Mouse (Mus musculus) cortical plate, adult 2 months (tissue): ENCODE results near the gene Tlr9. TPM values are rescaled to one million over a fixed set of nuclear protein-coding genes. Genes with fewer than 3 reads are reported as not detected.

Experiments used
- H3K27ac ChIP-seq: fragments of 200-500 bp; 2 replicates; pipeline ENCODE4 v1.5.1; 2012; ENCODE audit warnings: low read length, control low read depth, inconsistent platforms; ENCODE audit not compliant: insufficient read depth
- H3K4me1 ChIP-seq: fragments of 200-500 bp; 2 replicates; pipeline ENCODE4 v1.6.1; 2011; ENCODE audit warnings: low read length; ENCODE audit not compliant: control insufficient read depth, insufficient read depth
- H3K4me3 ChIP-seq: fragments of 200-500 bp; 2 replicates; pipeline ENCODE4 v1.5.1; 2011; ENCODE audit warnings: mild to moderate bottlenecking, low read length, control low read depth; ENCODE audit not compliant: insufficient read depth
- CTCF ChIP-seq: fragments of 200-500 bp; IDR thresholded peaks from 2 replicates; pipeline ENCODE4 v1.5.1; 2011; ENCODE audit warnings: mild to moderate bottlenecking, control low read depth, low read length; ENCODE audit not compliant: insufficient read depth; ENCODE audit errors: extremely low read depth
- POLR2A ChIP-seq: fragments of 200-500 bp; IDR thresholded peaks from 2 replicates; pipeline ENCODE4 v1.6.1; 2011; ENCODE audit warnings: mild to moderate bottlenecking, low read length, control low read depth; ENCODE audit not compliant: insufficient read depth; ENCODE audit errors: extremely low read depth
- polyA plus RNA-seq: library from polyadenylated mRNA; depleted of rRNA; stranded (reverse); fragments of >200 nt; gene quantifications from 2 replicates; pipeline ENCODE4 v1.2.3, GENCODE M21; 2012

Tlr9 gene
- polyA plus RNA-seq, 1 experiment = 1.2 TPM

DNA sequence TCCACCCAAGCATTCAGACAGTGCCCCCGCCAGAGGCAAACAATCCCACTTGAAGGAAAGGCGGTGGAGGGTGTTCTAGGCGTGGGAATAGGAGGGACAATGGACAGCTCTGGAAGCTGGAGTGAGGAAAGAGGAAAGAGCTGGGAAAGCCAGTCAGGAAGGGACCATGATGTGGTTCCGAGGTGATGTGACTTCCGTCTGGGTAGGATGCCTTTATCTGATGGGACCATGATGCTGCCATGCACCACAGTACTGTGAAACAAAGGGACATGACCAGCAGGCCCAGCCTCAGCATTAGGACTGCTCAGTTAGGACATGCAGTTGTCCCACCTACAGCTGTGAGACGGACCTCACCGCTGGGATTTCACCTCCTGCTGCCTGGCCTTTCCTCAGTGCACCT is 8.8 kb downstream of the Tlr9 start:
- TF ChIP-seq POLR2A (no peak), CTCF (no peak)
- Histone ChIP-seq H3K4me3 (no peak overlapping the region), H3K27ac (peak overlapping the region; percentile 13; the same call in 1 of the 2 replicates), H3K4me1 (peaks cover 1% of the 10 kb centered on the region; the same call in 1 of the 2 replicates)

DNA sequence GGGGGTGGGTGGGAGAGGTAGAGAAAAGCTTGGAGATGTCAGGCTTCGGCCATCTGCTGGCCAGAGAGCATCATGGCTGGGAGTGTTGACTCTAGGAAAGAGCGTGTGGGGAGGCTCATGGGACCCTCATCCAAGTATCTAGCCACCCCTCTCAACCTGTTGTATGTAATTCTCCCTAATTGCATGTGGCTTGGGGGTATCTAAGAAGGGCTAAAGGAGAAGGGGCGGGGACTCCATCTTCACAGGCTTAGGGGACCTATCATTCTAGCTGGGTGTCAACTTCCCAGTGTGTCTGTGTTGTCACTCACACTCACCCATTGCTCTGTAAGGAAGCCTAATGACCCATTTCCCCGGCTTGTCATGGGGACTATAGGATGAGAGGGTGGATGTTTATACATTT is 9.4 kb downstream of the Tlr9 start:
- Histone ChIP-seq H3K4me3 (no peak overlapping the region), H3K4me1 (peaks cover 1% of the 10 kb centered on the region; the same call in 1 of the 2 replicates), H3K27ac (no peak overlapping the region)
- TF ChIP-seq POLR2A (no peak), CTCF (0 out of 2 replicates have a peak, but pooled peaks have one; percentile 9)

DNA sequence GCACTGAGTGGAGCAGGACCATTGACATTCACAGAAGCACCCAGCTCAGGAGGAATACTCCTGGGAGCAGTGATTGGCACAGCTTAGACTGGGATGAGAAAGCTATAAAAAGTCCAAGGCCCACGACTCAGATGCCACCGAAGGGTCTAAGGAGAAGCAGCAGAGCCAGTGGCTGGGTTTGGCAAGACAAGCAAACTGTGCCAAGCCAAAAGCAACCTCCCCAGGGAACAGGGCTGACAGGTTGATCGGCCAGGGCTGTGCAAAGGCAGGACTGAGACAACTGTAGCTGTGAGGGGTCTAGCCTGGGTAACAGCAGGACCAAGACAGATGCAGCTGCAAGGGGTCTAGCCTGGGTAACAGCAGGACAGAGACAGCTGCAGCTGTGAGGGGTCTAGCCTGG is 10.6 kb downstream of the Tlr9 start:
- no peak overlapping the region for H3K4me3 ChIP-seq
- H3K4me1 ChIP-seq = peaks cover 1% of the 10 kb centered on the region; the same call in 1 of the 2 replicates
- H3K27ac ChIP-seq = no peak overlapping the region
- TF ChIP-seq CTCF (no peak), POLR2A (no peak)

DNA sequence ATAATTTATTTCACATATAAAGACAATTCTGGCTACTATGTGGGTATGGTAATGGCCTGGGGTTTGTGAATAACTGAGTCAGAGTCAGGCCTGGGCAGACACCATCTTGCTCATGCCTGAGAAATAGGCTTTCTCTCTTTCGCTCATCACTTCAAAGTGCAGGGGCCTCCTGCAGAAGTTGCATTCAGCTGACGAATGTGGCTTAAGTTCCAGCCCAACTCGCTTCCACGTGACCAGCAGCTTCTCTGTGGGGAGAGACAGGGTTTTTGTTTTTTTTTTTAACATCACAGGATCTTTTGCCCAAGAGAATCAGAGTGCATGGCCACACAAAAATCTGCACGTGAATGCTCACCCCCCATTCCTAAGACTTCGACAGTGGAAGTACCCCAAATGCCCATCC is 11.6 kb downstream of the Tlr9 start:
- H3K4me1 ChIP-seq = peaks cover 1% of the 10 kb centered on the region; the same call in 1 of the 2 replicates
- TF ChIP-seq POLR2A (no peak), CTCF (no peak)
- H3K27ac ChIP-seq = no peak overlapping the region
- H3K4me3 ChIP-seq = no peak overlapping the region

DNA sequence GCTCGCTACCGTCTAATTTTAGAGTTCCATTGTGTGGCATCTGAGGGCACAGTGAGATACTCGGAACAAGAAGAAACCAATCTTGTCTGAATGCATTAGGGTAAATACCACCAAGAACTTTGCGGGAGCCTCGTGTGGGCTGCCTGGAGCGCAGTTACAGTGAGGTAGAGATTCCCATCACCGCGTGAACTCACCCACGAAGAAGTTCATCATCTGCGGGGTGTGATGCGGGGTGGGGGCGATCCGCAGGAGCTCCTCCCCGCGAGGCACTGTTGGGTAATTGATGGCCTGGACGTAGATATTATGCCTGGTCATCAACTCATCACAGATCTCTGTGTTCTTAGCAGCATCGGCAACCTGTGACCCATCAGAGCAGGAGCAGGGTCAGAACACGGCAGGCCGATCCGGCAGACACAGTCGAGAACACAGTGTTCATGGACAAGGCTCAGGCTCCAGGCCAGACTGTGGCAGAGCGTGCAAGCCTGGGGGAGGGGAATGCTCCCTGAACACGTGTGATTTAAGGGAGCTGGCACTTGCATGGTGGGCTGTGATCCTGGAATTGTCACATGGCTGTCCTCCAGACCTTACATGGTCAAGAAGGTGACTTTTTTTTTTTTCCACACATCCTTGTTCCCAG is 12.9 kb downstream of the Tlr9 start:
- H3K4me3 ChIP-seq = no peak overlapping the region

DNA sequence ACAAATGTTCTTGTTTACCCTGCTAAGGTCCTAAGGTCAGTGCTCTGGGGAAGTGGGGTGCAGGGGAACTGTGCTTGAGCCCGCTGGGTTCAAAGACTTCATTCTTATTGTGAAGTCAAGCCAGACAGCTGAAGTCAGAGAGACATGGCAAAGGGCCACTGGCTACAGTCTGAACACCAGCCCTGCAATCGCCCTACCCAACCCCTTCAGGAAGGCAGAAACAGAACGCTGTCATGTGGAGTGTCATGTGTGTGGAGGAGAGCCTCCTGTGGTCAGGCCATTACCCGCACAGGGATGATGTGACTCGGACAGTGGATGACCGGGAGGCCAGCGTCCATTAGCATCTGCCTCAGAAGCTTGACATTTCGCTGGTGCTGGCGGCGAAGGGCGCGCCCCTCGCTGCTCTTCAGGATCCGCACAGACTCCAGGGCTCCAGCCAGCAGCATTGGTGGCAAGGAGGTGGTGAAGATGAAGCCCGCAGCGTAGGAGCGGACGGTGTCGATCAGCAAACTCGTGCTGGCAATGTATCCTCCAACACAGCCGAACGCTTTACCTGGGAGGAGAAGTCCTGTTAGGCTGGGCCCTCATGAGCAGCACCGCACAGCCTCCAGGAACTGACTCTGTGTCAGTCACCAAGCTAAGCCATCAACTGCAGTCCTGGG is 13.9 kb downstream of the Tlr9 start:
- H3K27ac ChIP-seq = peak overlapping the region; percentile 82
- TF ChIP-seq CTCF (no peak), POLR2A (no peak)

More for the DNA sequence above, 12.9 kb downstream of the Tlr9 start:
- TF ChIP-seq POLR2A (no peak), CTCF (no peak)
- H3K27ac ChIP-seq = no peak overlapping the region
- H3K4me1 ChIP-seq = peaks cover 1% of the 10 kb centered on the region; the same call in 1 of the 2 replicates

DNA sequence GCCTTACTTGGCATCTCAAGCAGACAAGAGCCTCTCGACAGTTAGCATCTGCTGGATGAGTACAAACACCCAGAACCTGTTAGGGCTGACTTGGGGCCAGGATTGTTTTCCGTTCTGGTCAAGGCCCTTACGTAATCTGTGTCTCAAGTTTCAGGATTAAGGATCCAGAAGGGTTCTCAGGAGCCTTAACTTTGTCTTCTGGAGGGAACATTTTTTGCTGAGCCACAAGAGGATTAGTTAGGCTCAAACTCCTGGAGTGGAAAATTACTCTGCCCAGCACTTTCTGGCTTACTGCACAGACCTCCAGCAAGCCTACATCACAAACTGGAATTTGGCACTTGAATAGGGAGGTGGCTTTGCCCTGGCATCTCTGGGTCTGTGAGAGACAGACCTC is 14.4 kb downstream of the Tlr9 start:
- TF ChIP-seq CTCF = no peak
- TF ChIP-seq POLR2A = no peak
- Histone ChIP-seq H3K4me1 (no peaks in the 10 kb centered on the region; the same call in 1 of the 2 replicates), H3K27ac (peak overlapping the region; percentile 82)

More for the DNA sequence above, 13.9 kb downstream of the Tlr9 start:
- H3K4me1 ChIP-seq = no peaks in the 10 kb centered on the region; the same call in 1 of the 2 replicates
- H3K4me3 ChIP-seq = no peak overlapping the region

DNA sequence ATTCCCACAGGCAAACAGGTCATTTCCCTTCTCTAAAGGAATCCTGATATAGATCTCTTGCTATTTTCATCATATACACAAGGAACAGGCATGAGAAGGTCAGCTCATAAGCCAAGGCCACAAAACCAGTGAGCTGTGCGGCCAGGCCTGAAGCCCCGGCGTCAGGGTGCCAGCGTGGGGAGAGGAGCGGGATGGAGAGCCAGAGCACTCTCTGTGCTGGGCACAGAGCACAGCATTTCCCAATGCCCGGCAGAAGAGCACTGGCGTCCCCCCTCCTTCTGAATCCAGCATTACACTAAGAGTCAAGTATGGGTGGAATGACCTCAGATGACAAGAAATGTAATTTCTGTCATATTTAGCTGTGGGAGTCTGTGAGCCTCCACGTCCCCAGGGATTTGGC is 15.0 kb downstream of the Tlr9 start:
- H3K4me1 ChIP-seq = no peaks in the 10 kb centered on the region; the same call in 1 of the 2 replicates
- no peak overlapping the region for H3K27ac ChIP-seq
- no peak for TF ChIP-seq CTCF
- TF ChIP-seq POLR2A = no peak
- H3K4me3 ChIP-seq = no peak overlapping the region

More for the DNA sequence above, 14.4 kb downstream of the Tlr9 start:
- H3K4me3 ChIP-seq = no peak overlapping the region

DNA sequence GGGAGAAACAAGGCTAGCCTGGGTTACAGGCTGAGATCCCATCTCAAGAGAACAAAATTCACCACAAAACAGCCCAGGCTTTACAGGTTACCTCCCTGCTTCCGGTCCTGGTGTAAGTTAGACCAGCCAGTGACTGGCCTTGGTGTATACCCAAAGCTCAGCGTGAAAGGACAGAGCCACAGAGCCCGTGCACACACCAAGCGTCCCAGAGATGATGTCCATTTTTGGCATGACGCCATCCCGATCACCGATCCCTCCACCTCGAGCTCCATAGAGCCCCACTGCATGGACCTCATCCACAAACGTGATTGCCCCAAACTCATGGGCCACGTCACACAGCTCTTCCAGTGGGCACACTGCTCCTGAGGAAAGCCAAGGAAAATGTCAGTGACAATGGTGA is 15.5 kb downstream of the Tlr9 start:
- H3K4me1 ChIP-seq = peaks cover 1% of the 10 kb centered on the region; the same call in 1 of the 2 replicates
- no peak overlapping the region for H3K27ac ChIP-seq
- TF ChIP-seq POLR2A (no peak), CTCF (no peak)
- H3K4me3 ChIP-seq = no peak overlapping the region
